Mouse (Mus musculus) limb, embryonic 14.5 days (tissue): Measurements from ENCODE around the gene Adam11. TPM values are rescaled to one million over a fixed set of nuclear protein-coding genes. Genes with fewer than 3 reads are reported as not detected.

Experiments
- ATAC-seq: fragments of 200-750 bp; cut with Nextera tagmentation; 2 replicates; pipeline ENCODE4 v1.8.0; 2017; ENCODE audit warnings: low read depth, moderate number of reproducible peaks, moderate TSS enrichment; ENCODE audit not compliant: low FRiP score
- DNase-seq: peaks from one replicate; pipeline ENCODE4 v3.0.0-alpha.2; 2015; ENCODE audit warnings: low spot score
- H3K27ac ChIP-seq: fragments of 300-500 bp; sonication (generic); replicated peaks from 2 replicates; pipeline ENCODE4 v1.5.1; 2014; ENCODE audit warnings: low read depth, mild to moderate bottlenecking, low read length, moderate library complexity, mixed read lengths
- H3K27me3 ChIP-seq: fragments of 300-500 bp; sonication (generic); 2 replicates; pipeline ENCODE4 v1.6.1; 2014; ENCODE audit warnings: low read length, mixed read lengths; ENCODE audit not compliant: control insufficient read depth, insufficient read depth
- H3K36me3 ChIP-seq: fragments of 300-500 bp; sonication (generic); 2 replicates; pipeline ENCODE4 v1.6.1; 2014; ENCODE audit warnings: mild to moderate bottlenecking, low read length, moderate library complexity, mixed read lengths; ENCODE audit not compliant: control insufficient read depth, insufficient read depth
- H3K4me1 ChIP-seq: fragments of 300-500 bp; sonication (generic); 2 replicates; pipeline ENCODE4 v1.6.1; 2014; ENCODE audit warnings: antibody characterized with exemption, low read length, mixed read lengths; ENCODE audit not compliant: control insufficient read depth, insufficient read depth
- H3K4me2 ChIP-seq: fragments of 300-500 bp; sonication (generic); replicated peaks from 2 replicates; pipeline ENCODE4 v1.6.1; 2014; ENCODE audit warnings: low read depth, mild to moderate bottlenecking, low read length, moderate library complexity; ENCODE audit not compliant: severe bottlenecking
- H3K4me3 ChIP-seq: fragments of 300-500 bp; sonication (generic); replicated peaks from 2 replicates; pipeline ENCODE4 v1.5.1; 2014; ENCODE audit warnings: low read length
- H3K9ac ChIP-seq: fragments of 300-500 bp; sonication (generic); 2 replicates; pipeline ENCODE4 v1.6.1; 2014; ENCODE audit warnings: mild to moderate bottlenecking, low read depth, low read length, moderate library complexity; ENCODE audit not compliant: severe bottlenecking
- H3K9me3 ChIP-seq: fragments of 300-500 bp; sonication (generic); 2 replicates; pipeline ENCODE4 v1.6.1; 2016; ENCODE audit warnings: low read length; ENCODE audit not compliant: control insufficient read depth
- POLR2A ChIP-seq: fragments of 200-500 bp; IDR thresholded peaks from 2 replicates; pipeline ENCODE4 v1.8.0; 2012; ENCODE audit warnings: inconsistent platforms, mild to moderate bottlenecking, moderate library complexity, borderline replicate concordance; ENCODE audit not compliant: insufficient read depth, insufficient read length; ENCODE audit errors: extremely low read depth
- WGBS: fragments of 180-500 bp; shearing (Covaris S2); extraction: QIAGEN DNeasy Blood & Tissue Kit; methylation state at CpG from one replicate; pipeline ENCODE4 v1.1.7; 2014; 5-methylcytosine and 5-hydroxymethylcytosine counted together
- polyA plus RNA-seq, 2 experiments: library from polyadenylated mRNA; depleted of rRNA in 1 of 2; stranded (reverse) in 1 of 2; unstranded in 1 of 2; fragments of >200 nt; fragmentation: Nextera tagmentation in 1 of 2; extraction: Ambion mirVana in 1 of 2; gene quantifications; 2 replicates each; pipeline versions ENCODE4 v1.2.1 to v1.2.3; 2012 to 2014

Gene Adam11
- polyA plus RNA-seq, 2 experiments, result 5.6 to 21.0 TPM

- ATAC-seq (no peak; the same call in 1 of the 2 replicates), DNase-seq (no peak)
- peaks cover 24% of the 10 kb centered on the region for H3K4me1 ChIP-seq
- TF ChIP-seq POLR2A, result no peak
- H3K9ac ChIP-seq, result peak overlapping the region; percentile 99
- H3K27me3 ChIP-seq, result no peaks in the 10 kb centered on the region
- H3K4me3 ChIP-seq, result peak overlapping the region; percentile 85
- H3K9me3 ChIP-seq, result no peaks in the 10 kb centered on the region
- 2% methylated on average over 14 of the region's 14 CpGs for WGBS
- H3K4me2 ChIP-seq, result peak overlapping the region; percentile 78
- H3K36me3 ChIP-seq, result no peaks in the 10 kb centered on the region
- peak overlapping the region; percentile 99 for H3K27ac ChIP-seq
These were observed 58.6 kb downstream of the Adam11 start for GRCm38 (mm10) chr11:102819783-102820385.

GRCm38 (mm10) chr11:102820432-102820831 is 59.2 kb downstream of the Adam11 start:
- Histone ChIP-seq H3K27me3 (no peaks in the 10 kb centered on the region), H3K36me3 (no peaks in the 10 kb centered on the region), H3K9ac (no peak overlapping the region), H3K4me1 (peaks cover 21% of the 10 kb centered on the region), H3K4me3 (no peak overlapping the region), H3K9me3 (no peaks in the 10 kb centered on the region), H3K4me2 (no peak overlapping the region), H3K27ac (no peak overlapping the region)
- ATAC-seq, result no peak
- WGBS, result 10% methylated on average over 3 of the region's 3 CpGs
- DNase-seq, result no peak
- TF ChIP-seq POLR2A, result no peak

- H3K4me2 ChIP-seq, result no peak overlapping the region
- WGBS, result 51% methylated on average over 6 of the region's 6 CpGs
- ATAC-seq, result no peak
These were observed 60.0 kb downstream of the Adam11 start for GRCm38 (mm10) chr11:102821231-102821630.

GRCm38 (mm10) chr11:102826476-102826875 is 65.2 kb downstream of the Adam11 start:
- WGBS, result 74% methylated on average over 2 of the region's 2 CpGs
- no peaks in the 10 kb centered on the region for H3K4me1 ChIP-seq

More at GRCm38 (mm10) chr11:102821231-102821630, 60.0 kb downstream of the Adam11 start:
- Histone ChIP-seq H3K4me1 (peaks cover 14% of the 10 kb centered on the region), H3K4me3 (no peak overlapping the region), H3K27ac (no peak overlapping the region), H3K9me3 (no peaks in the 10 kb centered on the region), H3K36me3 (no peaks in the 10 kb centered on the region), H3K9ac (no peak overlapping the region), H3K27me3 (no peaks in the 10 kb centered on the region)
- TF ChIP-seq POLR2A, result no peak
- DNase-seq, result no peak

GRCm38 (mm10) chr11:102827097-102827496 is 65.9 kb downstream of the Adam11 start:
- ATAC-seq, result no peak

More at GRCm38 (mm10) chr11:102826476-102826875, 65.2 kb downstream of the Adam11 start:
- no peak for TF ChIP-seq POLR2A
- H3K27me3 ChIP-seq, result no peaks in the 10 kb centered on the region
- H3K4me3 ChIP-seq, result no peak overlapping the region
- DNase-seq, result no peak
- no peak overlapping the region for H3K4me2 ChIP-seq
- H3K27ac ChIP-seq, result no peak overlapping the region
- ATAC-seq, result no peak
- no peaks in the 10 kb centered on the region for H3K9me3 ChIP-seq
- H3K36me3 ChIP-seq, result no peaks in the 10 kb centered on the region
- H3K9ac ChIP-seq, result no peak overlapping the region

More at GRCm38 (mm10) chr11:102827097-102827496, 65.9 kb downstream of the Adam11 start:
- H3K4me2 ChIP-seq, result no peak overlapping the region
- H3K27me3 ChIP-seq, result no peaks in the 10 kb centered on the region
- no peak overlapping the region for H3K4me3 ChIP-seq
- no peak for DNase-seq
- H3K36me3 ChIP-seq, result no peaks in the 10 kb centered on the region
- TF ChIP-seq POLR2A, result no peak
- H3K9ac ChIP-seq, result no peak overlapping the region
- no peaks in the 10 kb centered on the region for H3K4me1 ChIP-seq
- WGBS, result 41% methylated on average over 4 of the region's 4 CpGs
- no peak overlapping the region for H3K27ac ChIP-seq
- H3K9me3 ChIP-seq, result no peaks in the 10 kb centered on the region

Other genes starting within 250 kb of the Adam11 start
- gene Gpatch8, start 205.0 kb upstream of the Adam11 start, polyA plus RNA-seq (2012; rRNA removed), result 38.2 and 41.1 TPM in 2 replicates
- 43.0 and 54.7 TPM in 2 replicates for gene Gpatch8, start 205.0 kb upstream of the Adam11 start, polyA plus RNA-seq (2014; fragmentation: Nextera tagmentation; extraction: Ambion mirVana)
- gene Gm11627, start 182.0 kb upstream of the Adam11 start, polyA plus RNA-seq (2012; rRNA removed), result 5.5 and 7.2 TPM in 2 replicates
- 11.4 and 13.2 TPM in 2 replicates for gene Gm11627, start 182.0 kb upstream of the Adam11 start, polyA plus RNA-seq (2014; fragmentation: Nextera tagmentation; extraction: Ambion mirVana)
- gene Fzd2, start 157.0 kb upstream of the Adam11 start, polyA plus RNA-seq (2012; rRNA removed), result 163 and 258 TPM in 2 replicates
- gene Fzd2, start 157.0 kb upstream of the Adam11 start, polyA plus RNA-seq (2014; fragmentation: Nextera tagmentation; extraction: Ambion mirVana), result 65.5 and 70.7 TPM in 2 replicates
- 0.68 and 1.2 TPM in 2 replicates for gene Meioc, start 97.7 kb upstream of the Adam11 start, polyA plus RNA-seq (2012; rRNA removed)
- 0.91 and 1.00 TPM in 2 replicates for gene Meioc, start 97.7 kb upstream of the Adam11 start, polyA plus RNA-seq (2014; fragmentation: Nextera tagmentation; extraction: Ambion mirVana)
- gene Ccdc43, start 63.7 kb upstream of the Adam11 start, polyA plus RNA-seq (2012; rRNA removed), result 18.6 and 23.6 TPM in 2 replicates
- gene Ccdc43, start 63.7 kb upstream of the Adam11 start, polyA plus RNA-seq (2014; fragmentation: Nextera tagmentation; extraction: Ambion mirVana), result 36.6 and 38.1 TPM in 2 replicates
- 76.6 and 80.0 TPM in 2 replicates for gene Gjc1, start 58.3 kb downstream of the Adam11 start, polyA plus RNA-seq (2012; rRNA removed)
- gene Gjc1, start 58.3 kb downstream of the Adam11 start, polyA plus RNA-seq (2014; fragmentation: Nextera tagmentation; extraction: Ambion mirVana), result 59.6 and 67.5 TPM in 2 replicates
- not detected in 2 replicates for gene Higd1b, start 74.4 kb downstream of the Adam11 start, polyA plus RNA-seq (2012; rRNA removed)
- gene Higd1b, start 74.4 kb downstream of the Adam11 start, polyA plus RNA-seq (2014; fragmentation: Nextera tagmentation; extraction: Ambion mirVana), result 0.43 and 0.48 TPM in 2 replicates
- 95.0 and 113 TPM in 2 replicates for gene Eftud2, start 119.5 kb downstream of the Adam11 start, polyA plus RNA-seq (2012; rRNA removed)
- gene Eftud2, start 119.5 kb downstream of the Adam11 start, polyA plus RNA-seq (2014; fragmentation: Nextera tagmentation; extraction: Ambion mirVana), result 137 and 149 TPM in 2 replicates
- 0.34 and 0.41 TPM in 2 replicates for gene Ccdc103, start 119.8 kb downstream of the Adam11 start, polyA plus RNA-seq (2012; rRNA removed)
- gene Ccdc103, start 119.8 kb downstream of the Adam11 start, polyA plus RNA-seq (2014; fragmentation: Nextera tagmentation; extraction: Ambion mirVana), result 0.50 and 1.0 TPM in 2 replicates
- 0.04 TPM in 1 of 2 replicates, not detected in the other for gene Fam187a, start 123.7 kb downstream of the Adam11 start, polyA plus RNA-seq (2012; rRNA removed)
- gene Fam187a, start 123.7 kb downstream of the Adam11 start, polyA plus RNA-seq (2014; fragmentation: Nextera tagmentation; extraction: Ambion mirVana), result not detected in 2 replicates
- 0.48 and 0.65 TPM in 2 replicates for gene Gfap, start 139.5 kb downstream of the Adam11 start, polyA plus RNA-seq (2012; rRNA removed)
- gene Gfap, start 139.5 kb downstream of the Adam11 start, polyA plus RNA-seq (2014; fragmentation: Nextera tagmentation; extraction: Ambion mirVana), result 0.48 and 0.50 TPM in 2 replicates
- 24.5 and 30.3 TPM in 2 replicates for gene Kif18b, start 163.7 kb downstream of the Adam11 start, polyA plus RNA-seq (2012; rRNA removed)
- 6.1 and 7.2 TPM in 2 replicates for gene Kif18b, start 163.7 kb downstream of the Adam11 start, polyA plus RNA-seq (2014; fragmentation: Nextera tagmentation; extraction: Ambion mirVana)
- gene C1ql1, start 185.2 kb downstream of the Adam11 start, polyA plus RNA-seq (2012; rRNA removed), result 3.3 and 4.8 TPM in 2 replicates
- gene C1ql1, start 185.2 kb downstream of the Adam11 start, polyA plus RNA-seq (2014; fragmentation: Nextera tagmentation; extraction: Ambion mirVana), result 1.9 and 3.8 TPM in 2 replicates